Mouse (Mus musculus): ENCODE measurements around the gene Trap1.
"Not testable (repeated sequence)": the region's sequence is repeated elsewhere in the genome, so short reads cannot be mapped to it uniquely, and the experiment has no call there.

Gene Trap1

DNA sequence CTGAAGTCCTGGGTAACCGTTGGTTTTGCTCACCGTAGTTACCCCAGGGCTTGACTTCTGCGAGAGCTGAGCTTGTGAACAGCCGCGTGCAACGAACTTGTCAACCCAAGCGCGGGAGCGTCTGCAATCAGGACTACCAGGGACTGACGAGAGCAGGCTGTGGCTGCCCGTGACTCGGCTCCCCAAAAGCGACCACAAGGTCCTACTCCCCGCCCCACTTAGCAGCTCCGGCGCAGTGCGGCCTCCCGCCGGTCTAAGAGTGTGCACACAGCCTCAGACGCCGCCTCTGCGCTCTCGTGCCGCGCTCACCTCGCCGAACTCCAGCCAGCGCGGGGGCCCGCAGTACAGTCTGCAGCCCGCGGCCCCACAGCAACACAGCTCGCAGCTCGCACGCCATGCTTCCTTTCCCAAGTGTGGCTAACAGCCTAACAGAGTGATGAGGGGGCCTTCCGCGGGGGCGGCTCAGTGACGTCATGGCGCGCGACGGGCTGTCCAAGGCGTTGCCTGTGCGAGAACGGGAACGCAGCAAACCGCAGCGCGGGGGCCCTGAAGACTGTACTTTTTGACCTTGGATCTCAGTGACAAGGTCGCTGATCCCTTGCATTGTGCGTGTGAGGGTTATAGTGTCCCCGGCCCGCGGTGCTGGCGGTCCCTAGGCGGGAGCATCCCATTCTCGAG, at the start of gene Trap1:
Gene Trap1, minus strand, starts transcription at position 444 of the 678 bp plus-strand sequence.
- DNase-seq = peak; percentile 90

- DNase-seq = no peak
These were observed 39.4 kb upstream of the Trap1 start for GRCm38 (mm10) chr16:4117072-4117471.

- DNase-seq = no peak
These were observed 22.7 kb upstream of the Trap1 start for GRCm38 (mm10) chr16:4100374-4100773.

- no peak for DNase-seq
These were observed 19.9 kb upstream of the Trap1 start for GRCm38 (mm10) chr16:4097521-4097920.

- no peak for DNase-seq
These were observed 19.3 kb upstream of the Trap1 start for GRCm38 (mm10) chr16:4096898-4097297.

DNA sequence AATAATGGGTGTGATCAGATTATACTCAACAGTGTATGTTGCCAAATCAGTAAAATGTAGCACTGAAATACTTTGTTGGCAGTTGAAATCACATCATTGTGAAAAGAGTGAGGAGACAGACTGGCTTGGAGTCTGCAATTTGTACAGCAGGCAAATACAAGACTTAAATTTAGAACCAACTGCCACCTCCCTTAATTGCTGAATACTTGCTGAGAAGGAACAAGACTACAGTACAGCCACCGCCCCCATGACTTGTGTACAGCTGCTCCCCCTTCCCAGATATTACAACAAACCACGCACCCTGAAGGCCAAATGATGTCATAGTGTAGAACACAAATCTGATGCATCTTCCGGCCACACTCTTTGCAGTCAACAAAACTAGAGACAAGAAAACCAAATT, 18.5 kb upstream of the Trap1 start:
- DNase-seq = no peak

GRCm38 (mm10) chr16:4087214-4087913, 9.7 kb upstream of the Trap1 start:
- DNase-seq = no peak

DNA sequence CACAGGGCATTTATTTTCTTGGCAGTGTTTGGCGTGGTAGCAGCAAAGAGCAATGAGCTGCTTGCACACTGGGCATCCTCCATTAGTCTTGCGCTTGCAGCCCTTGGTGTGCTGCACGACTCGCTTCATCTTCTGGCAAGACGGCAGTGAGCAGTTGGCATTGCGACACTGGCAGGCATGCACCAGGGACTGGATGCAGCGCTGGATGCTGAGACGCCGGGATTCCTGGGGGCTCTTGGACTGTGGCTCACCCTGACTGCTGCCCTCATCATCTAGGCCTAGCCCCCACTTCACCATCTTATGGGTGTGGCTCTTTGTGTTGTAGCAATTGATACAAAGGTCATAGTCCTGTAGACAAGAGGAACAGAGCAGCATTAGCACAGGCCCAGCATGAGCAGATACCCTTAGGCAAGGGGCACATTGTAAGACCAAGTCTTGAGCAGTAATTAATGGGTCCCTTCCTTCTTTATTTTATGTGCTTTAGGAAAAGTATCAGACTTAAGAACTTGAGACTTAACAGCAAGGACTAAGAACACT, 8.3 kb upstream of the Trap1 start:
- no peak for DNase-seq

DNA sequence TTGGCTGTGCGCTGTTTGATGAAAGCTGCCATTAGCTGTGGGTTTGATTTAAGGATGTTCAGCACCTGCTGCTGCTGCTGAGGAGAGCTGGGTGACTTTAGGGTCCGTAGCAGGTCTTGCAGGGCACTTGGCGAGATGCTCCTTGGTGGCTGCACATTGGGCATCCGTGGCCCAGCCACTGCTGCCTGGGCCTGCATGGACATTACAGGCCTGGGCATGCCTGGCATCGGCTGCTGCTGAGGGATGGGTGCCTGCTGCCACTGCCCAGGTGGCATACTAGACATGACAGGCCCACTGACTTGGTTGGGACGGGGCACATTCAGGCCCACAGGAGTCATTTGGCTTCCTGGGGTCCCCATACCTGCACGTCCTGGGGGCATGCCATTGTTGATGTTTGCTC, 7.4 kb upstream of the Trap1 start:
- no peak for DNase-seq

DNA sequence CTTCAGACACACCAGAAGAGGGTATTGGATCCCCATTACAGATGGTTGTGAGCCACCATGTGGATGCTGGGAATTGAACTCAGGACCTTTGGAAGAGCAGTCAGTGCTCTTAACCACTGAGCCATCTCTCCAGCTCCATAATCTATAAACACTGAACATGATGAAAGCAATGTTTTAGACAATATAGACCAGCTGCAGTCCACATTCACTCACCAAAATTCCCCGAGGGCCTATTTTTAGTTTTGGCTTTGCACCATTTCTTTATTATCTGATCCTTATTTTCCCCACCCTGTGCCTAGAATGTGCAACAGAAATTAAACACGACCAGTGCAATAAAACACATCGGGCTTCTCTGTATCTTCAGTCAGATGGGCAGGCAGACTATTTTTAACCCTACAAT, 2.8 kb upstream of the Trap1 start:
- not testable (repeated sequence) for DNase-seq

DNA sequence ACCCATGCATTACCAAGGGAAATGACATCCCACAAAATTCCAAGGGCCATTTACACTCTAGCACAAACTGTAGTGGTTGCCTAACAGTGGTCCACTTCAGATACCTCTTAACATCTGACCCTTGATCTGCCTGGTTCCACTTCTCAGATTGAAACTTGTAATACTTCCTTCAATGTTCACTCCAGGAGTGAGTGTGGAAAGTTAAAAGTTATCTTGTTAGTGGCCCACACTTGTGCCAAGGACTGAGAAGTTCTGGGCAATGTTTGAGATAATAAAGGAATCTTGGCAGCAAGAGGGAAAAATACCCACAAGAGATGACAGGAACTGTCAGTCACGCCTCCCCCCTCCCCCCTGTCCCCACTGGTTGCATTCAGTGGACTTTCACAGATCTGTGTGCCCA, 2.0 kb upstream of the Trap1 start:
- no peak for DNase-seq

DNA sequence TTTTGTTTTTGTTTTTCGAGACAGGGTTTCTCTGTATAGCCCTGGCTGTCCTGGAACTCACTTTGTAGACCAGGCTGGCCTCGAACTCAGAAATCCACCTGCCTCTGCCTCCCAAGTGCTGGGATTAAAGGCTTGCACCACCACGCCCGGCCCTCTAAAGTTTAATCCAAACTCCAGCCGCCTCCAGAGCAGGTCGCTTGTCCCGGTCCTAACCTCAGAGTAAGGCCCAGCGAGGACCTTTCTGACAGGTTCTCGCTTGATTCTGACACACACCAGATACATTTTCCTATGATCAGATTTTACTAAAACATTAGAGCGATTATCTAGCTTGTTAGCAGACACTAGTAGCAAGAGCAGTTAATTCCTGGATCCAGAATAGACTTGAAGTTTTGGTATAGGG, 675 bp upstream of the Trap1 start:
- peak; percentile 10 for DNase-seq

- DNase-seq = no peak
These were observed 2.8 kb downstream of the Trap1 start for GRCm38 (mm10) chr16:4074836-4075235.

GRCm38 (mm10) chr16:4074297-4074696, 3.3 kb downstream of the Trap1 start:
- peak; percentile 28 for DNase-seq

GRCm38 (mm10) chr16:4068588-4068987, 9.0 kb downstream of the Trap1 start:
- DNase-seq = peak; percentile 44

DNA sequence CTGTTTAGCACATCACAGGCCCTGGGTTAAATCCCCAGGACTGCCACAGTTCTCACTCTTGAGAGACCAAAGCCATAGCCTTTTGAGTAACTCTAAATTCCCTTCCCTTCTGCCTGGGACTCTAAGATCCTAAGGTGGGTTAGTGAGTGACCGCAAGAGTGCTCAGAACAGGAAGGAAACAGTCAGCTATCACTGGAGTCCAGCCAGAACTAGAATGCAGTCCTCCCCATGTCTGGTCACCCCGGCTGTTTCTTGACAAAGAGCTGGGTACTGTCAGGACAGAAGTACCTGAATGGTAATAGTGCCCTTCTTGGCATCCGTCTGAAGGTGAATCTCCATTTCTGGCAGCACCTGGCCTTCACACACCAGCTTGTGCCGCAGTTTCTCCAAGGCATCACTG, 12.7 kb downstream of the Trap1 start:
- DNase-seq = no peak

GRCm38 (mm10) chr16:4053811-4054210, 23.8 kb downstream of the Trap1 start:
- DNase-seq = no peak

GRCm38 (mm10) chr16:4052601-4053000, 25.0 kb downstream of the Trap1 start:
- no peak for DNase-seq

GRCm38 (mm10) chr16:4045524-4045923, 32.1 kb downstream of the Trap1 start:
- DNase-seq = no peak

GRCm38 (mm10) chr16:4044093-4044492, 33.5 kb downstream of the Trap1 start:
- no peak for DNase-seq

- DNase-seq = no peak
These were observed 36.0 kb downstream of the Trap1 start for GRCm38 (mm10) chr16:4041646-4042045.

DNA sequence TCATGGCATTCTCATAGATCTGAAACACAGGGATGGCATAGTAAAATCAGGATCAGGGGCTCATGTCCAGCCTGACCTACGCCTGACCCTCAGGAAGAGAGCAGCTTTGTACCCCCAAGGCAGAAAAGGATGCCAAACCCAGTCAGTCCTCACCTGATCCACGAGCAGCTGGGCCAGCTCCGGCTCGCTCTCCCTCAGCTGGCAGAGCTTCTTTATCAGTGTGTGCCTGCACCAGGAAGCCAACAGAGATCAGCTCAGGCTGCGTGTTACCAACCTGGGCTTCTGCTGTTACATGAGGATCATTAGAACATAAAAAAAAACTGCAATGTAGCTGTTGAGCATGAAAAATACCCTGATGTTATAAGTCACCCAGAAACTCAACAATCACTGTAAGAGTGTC, 37.4 kb downstream of the Trap1 start:
- DNase-seq = no peak

DNA sequence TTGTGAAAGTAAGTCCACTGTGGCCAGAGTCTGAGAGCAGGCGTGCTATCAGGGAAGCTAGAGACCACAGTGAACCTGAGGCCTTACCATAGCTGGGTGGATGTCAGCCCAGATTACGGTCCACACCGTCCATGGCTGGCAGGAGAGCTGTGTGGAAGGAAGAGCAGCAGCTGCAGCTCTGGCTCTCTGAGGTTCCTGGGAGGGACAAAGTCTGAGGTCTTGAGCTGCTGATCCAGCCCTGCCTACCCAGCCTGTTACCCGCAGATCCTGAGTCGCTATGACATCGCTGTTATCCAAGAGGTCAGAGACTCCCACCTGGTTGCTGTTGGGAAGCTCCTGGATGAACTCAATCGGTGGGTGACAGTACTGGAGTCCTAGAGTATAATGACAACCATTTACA, 39.9 kb downstream of the Trap1 start:
- DNase-seq = no peak

DNA sequence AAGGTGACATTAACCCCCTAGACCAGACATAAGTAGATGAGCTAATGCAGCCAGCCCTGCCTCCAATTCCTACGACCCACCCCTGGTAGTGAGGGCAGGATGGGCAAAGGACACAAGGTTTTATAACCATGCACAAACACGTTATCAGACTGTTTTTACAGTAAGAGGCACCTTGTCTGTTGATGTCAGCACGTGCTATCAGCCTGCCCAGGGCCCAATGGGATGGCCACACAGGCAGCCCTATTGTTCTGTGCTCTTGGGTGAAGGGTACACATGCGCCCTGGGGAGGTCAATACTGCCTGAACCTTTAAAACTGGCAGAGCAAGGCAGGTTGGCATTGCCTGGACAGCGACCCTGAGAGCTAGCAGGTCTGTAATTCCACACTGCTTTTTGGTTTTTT, 40.8 kb downstream of the Trap1 start, which contains the start of gene Dnase1:
Gene Dnase1, plus strand, starts transcription at position 136 of the 400 bp plus-strand sequence.
- no peak for DNase-seq

Data from embryo, embryonic 11 days (tissue).